Mouse (Mus musculus) liver, embryonic 15.5 days (tissue): Measurements from ENCODE around the gene Chrna3. TPM values are rescaled to one million over a fixed set of nuclear protein-coding genes. Genes with fewer than 3 reads are reported as not detected.

ENCODE experiments used
- ATAC-seq: fragments of 200-750 bp; cut with Nextera tagmentation; 2 replicates; pipeline ENCODE4 v1.8.0; 2017; ENCODE audit warnings: moderate number of reproducible peaks, mild to moderate bottlenecking, moderate library complexity; ENCODE audit not compliant: insufficient read depth
- H3K27ac ChIP-seq: fragments of 300-500 bp; sonication (generic); replicated peaks from 2 replicates; pipeline ENCODE4 v1.5.1; 2015; ENCODE audit warnings: mild to moderate bottlenecking, inconsistent platforms
- H3K27me3 ChIP-seq: fragments of 300-500 bp; sonication (generic); 2 replicates; pipeline ENCODE4 v1.6.1; 2015; ENCODE audit warnings: mild to moderate bottlenecking, inconsistent platforms
- H3K36me3 ChIP-seq: fragments of 300-500 bp; sonication (generic); replicated peaks from 2 replicates; pipeline ENCODE4 v1.6.1; 2015; ENCODE audit warnings: moderate library complexity, mild to moderate bottlenecking, inconsistent platforms
- H3K4me1 ChIP-seq: fragments of 300-500 bp; sonication (generic); replicated peaks from 2 replicates; pipeline ENCODE4 v1.6.1; 2015; ENCODE audit warnings: inconsistent platforms
- H3K4me2 ChIP-seq: fragments of 300-500 bp; sonication (generic); 2 replicates; pipeline ENCODE4 v1.6.1; 2015; ENCODE audit warnings: moderate library complexity, mild to moderate bottlenecking, inconsistent platforms
- H3K4me3 ChIP-seq: fragments of 300-500 bp; sonication (generic); replicated peaks from 2 replicates; pipeline ENCODE4 v1.5.1; 2015; ENCODE audit warnings: mild to moderate bottlenecking, inconsistent platforms
- H3K9ac ChIP-seq: fragments of 300-500 bp; sonication (generic); 2 replicates; pipeline ENCODE4 v1.6.1; 2015; ENCODE audit warnings: moderate library complexity, mild to moderate bottlenecking, inconsistent platforms
- H3K9me3 ChIP-seq: fragments of 300-500 bp; sonication (generic); replicated peaks from 2 replicates; pipeline ENCODE4 v1.6.1; 2016; ENCODE audit warnings: inconsistent platforms
- WGBS: fragments of 180-500 bp; shearing (Covaris S2); methylation state at CpG from one replicate; pipeline ENCODE4 v1.1.7; 2015; ENCODE audit warnings: mixed read lengths; ENCODE audit not compliant: insufficient replicate concordance; 5-methylcytosine and 5-hydroxymethylcytosine counted together
- polyA plus RNA-seq: library from polyadenylated mRNA; unstranded; fragments of >200 nt; fragmentation: Nextera tagmentation; extraction: Ambion mirVana; gene quantifications from 2 replicates; pipeline ENCODE4 v1.2.1, GENCODE M21; 2015

The Chrna3 gene
- 0.08 TPM in 1 of 2 replicates, not detected in the other for polyA plus RNA-seq

GRCm38 (mm10) chr9:55026275-55026663, at the start of gene Chrna3:
Gene Chrna3 (minus strand): TSS chr9:55026562.
- Histone ChIP-seq H3K9ac (no peak within 1 kb of the TSS), H3K4me3 (no peak within 1 kb of the TSS), H3K9me3 (no peaks in the 10 kb centered on the region), H3K4me2 (no peak within 1 kb of the TSS), H3K27ac (no peak within 1 kb of the TSS), H3K36me3 (no peaks in the 10 kb centered on the region), H3K27me3 (peaks cover 59% of the 10 kb centered on the region), H3K4me1 (peaks cover 4% of the 10 kb centered on the region; the same call in 1 of the 2 replicates)
- WGBS = 3% methylated on average over 39 of the region's 39 CpGs
- no peak for ATAC-seq

DNA sequence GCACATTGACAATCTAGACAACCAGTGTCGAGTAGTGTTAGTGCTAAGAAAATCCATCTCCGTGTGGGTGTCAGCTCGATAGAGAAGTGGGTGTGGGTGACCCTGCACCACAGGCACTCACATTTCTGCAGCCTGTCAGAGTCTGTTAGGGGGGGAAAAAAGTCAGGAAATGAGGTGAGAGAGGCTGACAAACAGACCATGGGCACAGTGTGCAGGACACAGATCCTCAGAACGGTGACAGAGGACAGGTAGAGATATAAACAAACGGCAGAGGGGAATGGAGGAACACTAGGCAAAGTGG, 41.6 kb upstream of the Chrna3 start:
- H3K9ac ChIP-seq = no peak overlapping the region
- WGBS = 34% methylated on average over 5 of the region's 5 CpGs
- no peaks in the 10 kb centered on the region for H3K9me3 ChIP-seq
- no peak overlapping the region for H3K4me2 ChIP-seq
- no peak overlapping the region for H3K27ac ChIP-seq
- no peaks in the 10 kb centered on the region for H3K4me1 ChIP-seq
- ATAC-seq = no peak
- H3K27me3 ChIP-seq = no peaks in the 10 kb centered on the region
- no peak overlapping the region for H3K4me3 ChIP-seq
- H3K36me3 ChIP-seq = no peaks in the 10 kb centered on the region

DNA sequence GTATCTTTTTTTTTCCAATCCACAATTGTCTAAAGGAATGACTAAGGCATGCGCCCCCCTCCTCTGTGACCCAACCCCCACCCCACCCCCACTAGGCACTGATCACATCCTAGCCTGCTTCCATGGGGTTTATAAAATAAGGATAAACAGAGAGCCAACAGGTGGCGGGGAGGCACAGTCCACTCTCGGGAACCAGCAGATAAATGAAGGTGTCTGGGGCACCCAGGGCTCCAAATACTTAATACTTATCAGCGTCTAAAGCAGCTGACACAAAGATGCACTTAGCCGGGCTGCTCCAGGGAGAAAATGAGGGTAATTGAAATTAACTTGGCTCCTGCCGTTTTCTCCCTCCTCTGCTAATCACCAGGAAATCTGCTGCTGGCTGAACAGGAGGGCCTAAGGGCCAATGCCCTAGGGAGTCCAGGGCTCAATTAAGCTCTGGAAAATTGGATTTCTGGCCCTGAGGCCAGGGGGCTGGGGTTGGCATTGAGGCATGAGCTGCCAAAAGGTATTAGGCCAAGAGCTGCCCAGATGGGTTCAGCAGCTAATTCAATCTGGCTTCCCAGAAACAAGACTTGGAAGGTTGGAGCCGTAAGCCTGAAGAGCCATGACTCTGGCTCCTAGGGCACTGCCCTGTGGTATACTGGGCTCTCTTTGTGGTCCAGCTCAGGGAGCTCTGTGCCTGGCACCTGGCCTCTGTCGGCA, 41.0 kb upstream of the Chrna3 start:
- Histone ChIP-seq H3K27me3 (no peaks in the 10 kb centered on the region), H3K27ac (no peak overlapping the region), H3K9ac (no peak overlapping the region), H3K4me1 (no peaks in the 10 kb centered on the region), H3K4me3 (no peak overlapping the region), H3K9me3 (no peaks in the 10 kb centered on the region), H3K36me3 (no peaks in the 10 kb centered on the region), H3K4me2 (no peak overlapping the region)
- WGBS = 51% methylated on average over 8 of the region's 8 CpGs
- no peak for ATAC-seq

DNA sequence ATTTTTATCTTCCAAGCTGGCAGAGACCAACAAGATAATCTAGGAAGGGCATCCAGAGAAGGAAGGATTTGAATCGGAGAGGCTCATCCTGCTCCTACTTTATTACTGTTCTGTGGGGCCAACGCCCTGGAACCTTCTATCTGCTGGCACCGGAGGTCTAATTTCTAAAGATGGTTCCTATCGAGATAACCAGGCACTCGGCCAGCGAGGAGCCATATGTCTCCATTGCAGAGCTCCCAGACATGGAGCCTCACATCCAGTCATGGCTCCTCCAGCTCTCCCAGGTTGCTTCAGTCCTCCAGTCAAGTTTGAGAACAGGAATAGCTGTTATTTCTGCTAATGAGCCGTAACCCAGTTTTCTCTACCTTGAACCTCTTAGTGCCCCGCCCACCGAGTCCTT, 38.9 kb upstream of the Chrna3 start:
- no peak overlapping the region for H3K4me2 ChIP-seq
- no peaks in the 10 kb centered on the region for H3K36me3 ChIP-seq
- no peak overlapping the region for H3K4me3 ChIP-seq
- H3K4me1 ChIP-seq = no peaks in the 10 kb centered on the region
- H3K9me3 ChIP-seq = no peaks in the 10 kb centered on the region
- WGBS = 59% methylated on average over 9 of the region's 9 CpGs
- H3K27ac ChIP-seq = no peak overlapping the region
- no peak overlapping the region for H3K9ac ChIP-seq
- no peaks in the 10 kb centered on the region for H3K27me3 ChIP-seq
- no peak for ATAC-seq

DNA sequence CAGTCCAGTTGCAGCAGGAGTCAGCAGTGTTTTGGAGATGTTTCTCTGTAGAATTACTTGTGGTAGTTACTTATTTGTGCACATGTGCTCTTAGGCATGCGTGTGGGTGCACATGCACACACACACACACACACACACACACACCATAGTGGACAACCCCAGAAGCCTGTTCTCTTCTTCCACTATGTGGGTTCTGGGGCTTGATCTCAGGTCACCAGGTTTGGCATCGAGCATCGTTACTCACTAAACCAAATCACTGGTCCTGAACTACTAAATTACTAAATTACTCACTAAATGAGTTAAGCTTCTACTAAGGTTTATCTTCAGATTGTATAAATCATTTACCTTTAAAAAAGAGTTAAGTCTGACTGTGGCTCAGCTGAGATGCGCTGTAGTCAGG, 31.7 kb upstream of the Chrna3 start:
- no peaks in the 10 kb centered on the region for H3K4me1 ChIP-seq
- ATAC-seq = no peak
- no peak overlapping the region for H3K4me2 ChIP-seq
- H3K27ac ChIP-seq = no peak overlapping the region
- H3K4me3 ChIP-seq = no peak overlapping the region
- WGBS = 79% methylated on average over 4 of the region's 4 CpGs
- H3K27me3 ChIP-seq = no peaks in the 10 kb centered on the region
- H3K9ac ChIP-seq = no peak overlapping the region
- no peaks in the 10 kb centered on the region for H3K36me3 ChIP-seq
- no peaks in the 10 kb centered on the region for H3K9me3 ChIP-seq

DNA sequence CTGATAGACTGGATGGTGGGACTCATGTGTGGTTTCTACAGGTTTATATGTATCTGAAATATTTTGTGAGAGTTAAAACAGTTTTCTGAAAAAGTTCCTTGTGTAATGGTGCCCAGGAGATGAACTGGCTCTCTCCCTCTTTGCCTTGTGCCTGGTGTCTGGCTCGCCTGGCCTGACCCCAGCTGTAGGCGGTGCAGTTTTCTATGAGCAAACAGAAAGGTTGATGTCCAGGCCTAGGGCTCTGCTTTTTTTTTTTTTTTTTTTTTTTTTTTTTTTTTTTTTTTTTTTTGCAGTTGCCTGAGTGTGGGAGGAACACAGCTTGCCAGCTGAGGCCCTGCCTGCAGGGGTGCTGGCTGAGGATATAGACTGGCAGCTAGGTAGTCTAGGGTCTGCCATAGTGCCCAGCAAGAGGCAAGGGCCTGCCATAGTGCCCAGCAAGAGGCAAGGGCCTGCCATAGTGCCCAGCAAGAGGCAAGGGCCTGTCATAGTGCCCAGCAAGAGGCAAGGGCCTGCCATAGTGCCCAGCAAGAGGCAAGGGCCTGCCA, 29.1 kb upstream of the Chrna3 start:
- no peak for ATAC-seq
- no peaks in the 10 kb centered on the region for H3K36me3 ChIP-seq
- WGBS = 44% methylated on average over 2 of the region's 2 CpGs

DNA sequence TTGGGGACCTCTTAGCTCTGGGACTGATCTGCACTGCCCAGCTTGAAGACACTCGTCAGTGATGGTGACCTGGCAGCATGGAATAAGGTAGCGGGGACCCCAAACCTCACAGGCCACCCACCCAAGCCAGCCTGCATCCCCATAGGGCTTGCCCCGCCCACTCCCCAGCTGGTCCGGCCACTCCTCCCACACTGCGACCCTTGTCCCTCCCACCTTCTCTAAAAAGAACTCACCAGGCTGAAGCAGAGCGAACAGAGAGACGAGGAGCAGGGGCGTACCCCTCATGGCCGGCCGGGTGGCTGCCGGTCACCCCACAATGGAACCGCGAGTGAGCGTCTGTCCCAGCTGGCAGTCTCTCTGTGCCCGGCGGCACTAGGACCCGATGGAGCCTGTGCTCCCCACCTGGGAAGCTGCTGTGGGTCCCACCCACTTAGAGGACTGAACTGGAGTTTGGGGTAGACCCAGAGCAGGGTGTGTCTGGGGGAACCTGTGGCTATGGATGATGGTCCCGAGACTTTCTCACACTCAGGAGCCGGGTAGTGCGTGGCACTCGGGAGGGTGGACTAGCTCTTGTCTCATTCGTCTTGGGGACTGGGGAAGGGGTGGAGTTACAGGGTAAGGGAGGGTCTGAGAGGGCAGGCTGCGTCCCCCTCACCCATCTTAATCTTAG, 22.0 kb upstream of the Chrna3 start, which contains the start of gene Chrnb4:
Chrnb4 (minus strand) TSS at position 569 of the 670 bp plus-strand sequence.
- no peaks in the 10 kb centered on the region for H3K4me1 ChIP-seq
- no peaks in the 10 kb centered on the region for H3K36me3 ChIP-seq
- H3K4me2 ChIP-seq = peak within 1 kb of the TSS; percentile 56
- H3K9ac ChIP-seq = no peak within 1 kb of the TSS
- H3K27ac ChIP-seq = no peak within 1 kb of the TSS
- ATAC-seq = no peak
- H3K27me3 ChIP-seq = peaks cover 23% of the 10 kb centered on the region
- peak within 1 kb of the TSS; percentile 27 for H3K4me3 ChIP-seq
- WGBS = 1% methylated on average over 23 of the region's 23 CpGs
- H3K9me3 ChIP-seq = no peaks in the 10 kb centered on the region

More for the DNA sequence above, 29.1 kb upstream of the Chrna3 start:
- no peak overlapping the region for H3K4me2 ChIP-seq
- no peaks in the 10 kb centered on the region for H3K27me3 ChIP-seq
- H3K4me3 ChIP-seq = no peak overlapping the region
- H3K4me1 ChIP-seq = no peaks in the 10 kb centered on the region
- H3K9me3 ChIP-seq = no peaks in the 10 kb centered on the region
- no peak overlapping the region for H3K27ac ChIP-seq
- H3K9ac ChIP-seq = no peak overlapping the region

GRCm38 (mm10) chr9:55046764-55047163, 20.4 kb upstream of the Chrna3 start:
- ATAC-seq = no peak
- no peak overlapping the region for H3K4me3 ChIP-seq
- under 1% methylated on average over 3 of the region's 3 CpGs for WGBS

DNA sequence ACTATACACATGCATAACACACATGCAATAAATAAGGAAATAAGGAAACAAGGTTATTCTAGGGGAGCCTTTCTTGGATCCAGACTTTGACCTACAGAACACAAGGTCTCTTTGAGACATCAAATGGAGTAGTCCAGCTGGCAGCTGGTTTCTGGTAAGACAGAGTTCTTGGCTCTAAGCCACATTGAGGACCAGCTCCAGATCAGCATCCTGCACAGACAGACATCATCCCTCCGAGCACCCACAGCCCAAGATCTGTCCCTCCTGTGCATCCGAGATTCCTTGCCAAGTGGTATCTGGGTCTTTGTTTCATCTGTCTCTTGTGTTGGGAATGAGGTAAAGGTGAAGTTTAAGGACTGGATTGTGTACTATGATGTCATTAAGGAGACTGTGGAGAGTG, 18.6 kb upstream of the Chrna3 start:
- 55% methylated on average over 2 of the region's 2 CpGs for WGBS
- Histone ChIP-seq H3K4me3 (no peak overlapping the region), H3K4me2 (no peak overlapping the region), H3K4me1 (no peaks in the 10 kb centered on the region), H3K9me3 (no peaks in the 10 kb centered on the region), H3K27ac (no peak overlapping the region), H3K36me3 (no peaks in the 10 kb centered on the region), H3K27me3 (peaks cover 23% of the 10 kb centered on the region), H3K9ac (no peak overlapping the region)
- no peak for ATAC-seq

More at GRCm38 (mm10) chr9:55046764-55047163, 20.4 kb upstream of the Chrna3 start:
- Histone ChIP-seq H3K4me2 (no peak overlapping the region), H3K36me3 (no peaks in the 10 kb centered on the region), H3K9ac (no peak overlapping the region), H3K27me3 (peaks cover 23% of the 10 kb centered on the region), H3K4me1 (no peaks in the 10 kb centered on the region), H3K9me3 (no peaks in the 10 kb centered on the region), H3K27ac (no peak overlapping the region)

- WGBS = 40% methylated on average over 8 of the region's 8 CpGs
- no peaks in the 10 kb centered on the region for H3K4me1 ChIP-seq
- H3K36me3 ChIP-seq = no peaks in the 10 kb centered on the region
- peaks cover 17% of the 10 kb centered on the region for H3K27me3 ChIP-seq
- no peak overlapping the region for H3K9ac ChIP-seq
- no peaks in the 10 kb centered on the region for H3K9me3 ChIP-seq
- H3K4me2 ChIP-seq = no peak overlapping the region
- ATAC-seq = no peak
- H3K27ac ChIP-seq = no peak overlapping the region
- no peak overlapping the region for H3K4me3 ChIP-seq
Observed at GRCm38 (mm10) chr9:55043688-55044087, 17.3 kb upstream of the Chrna3 start.

GRCm38 (mm10) chr9:55041389-55041788, 15.0 kb upstream of the Chrna3 start:
- H3K9me3 ChIP-seq = no peaks in the 10 kb centered on the region
- no peak overlapping the region for H3K9ac ChIP-seq
- H3K27ac ChIP-seq = no peak overlapping the region
- 79% methylated on average over 2 of the region's 2 CpGs for WGBS
- H3K36me3 ChIP-seq = no peaks in the 10 kb centered on the region
- ATAC-seq = no peak
- no peaks in the 10 kb centered on the region for H3K4me1 ChIP-seq
- no peak overlapping the region for H3K4me2 ChIP-seq
- H3K27me3 ChIP-seq = no peaks in the 10 kb centered on the region
- H3K4me3 ChIP-seq = no peak overlapping the region
